Mouse (Mus musculus) limb, embryonic 12.5 days (tissue): ENCODE results near the gene Hbq1a. TPM values are rescaled to one million over a fixed set of nuclear protein-coding genes. Genes with fewer than 3 reads are reported as not detected.

Experiments
- ATAC-seq: fragments of 200-750 bp; cut with Nextera tagmentation; 2 replicates; pipeline ENCODE4 v1.8.0; 2017; ENCODE audit warnings: low read depth, moderate TSS enrichment; ENCODE audit not compliant: insufficient number of reproducible peaks, insufficient read depth, low FRiP score, low TSS enrichment
- H3K27ac ChIP-seq: fragments of 300-500 bp; sonication (generic); 2 replicates; pipeline ENCODE4 v1.5.1; 2016; ENCODE audit warnings: mild to moderate bottlenecking, moderate library complexity
- H3K27me3 ChIP-seq: fragments of 300-500 bp; sonication (generic); 2 replicates; pipeline ENCODE4 v1.6.1; 2016; ENCODE audit warnings: mild to moderate bottlenecking, moderate library complexity
- H3K36me3 ChIP-seq: fragments of 300-500 bp; sonication (generic); 2 replicates; pipeline ENCODE4 v1.6.1; 2016; ENCODE audit warnings: mild to moderate bottlenecking, moderate library complexity
- H3K4me1 ChIP-seq: fragments of 300-500 bp; sonication (generic); replicated peaks from 2 replicates; pipeline ENCODE4 v1.6.1; 2016
- H3K4me2 ChIP-seq: fragments of 300-500 bp; sonication (generic); 2 replicates; pipeline ENCODE4 v1.6.1; 2016; ENCODE audit warnings: mild to moderate bottlenecking, moderate library complexity
- H3K4me3 ChIP-seq: fragments of 300-500 bp; sonication (generic); replicated peaks from 2 replicates; pipeline ENCODE4 v1.5.1; 2016; ENCODE audit warnings: mild to moderate bottlenecking
- H3K9ac ChIP-seq: fragments of 300-500 bp; sonication (generic); replicated peaks from 2 replicates; pipeline ENCODE4 v1.6.1; 2016; ENCODE audit warnings: mild to moderate bottlenecking, moderate library complexity
- H3K9me3 ChIP-seq: fragments of 300-500 bp; sonication (generic); 2 replicates; pipeline ENCODE4 v1.6.1; 2016; ENCODE audit warnings: mild to moderate bottlenecking, moderate library complexity
- WGBS: fragments of 180-500 bp; shearing (Covaris S2); methylation state at CpG from one replicate; pipeline ENCODE4 v1.1.7; 2016; 5-methylcytosine and 5-hydroxymethylcytosine counted together
- polyA plus RNA-seq: library from polyadenylated mRNA; unstranded; fragments of >200 nt; fragmentation: Nextera tagmentation; extraction: Ambion mirVana; gene quantifications from 2 replicates; pipeline ENCODE4 v1.2.1, GENCODE M21; 2016

The Hbq1a gene
- polyA plus RNA-seq, 1 experiment from 2014 or later, result not detected

- peak within 1 kb of the TSS; percentile 90 for H3K27ac ChIP-seq
- WGBS, result under 1% methylated on average over 72 of the region's 86 CpGs
- peaks cover 30% of the 10 kb centered on the region for H3K4me1 ChIP-seq
- H3K9ac ChIP-seq, result peak within 1 kb of the TSS; percentile 98
- H3K4me3 ChIP-seq, result peak within 1 kb of the TSS; percentile 85
- H3K4me2 ChIP-seq, result peak within 1 kb of the TSS; percentile 90
- H3K36me3 ChIP-seq, result peaks cover 26% of the 10 kb centered on the region
- ATAC-seq, result peak; percentile 61; the same call in 1 of the 2 replicates
- no peaks in the 10 kb centered on the region for H3K27me3 ChIP-seq
- H3K9me3 ChIP-seq, result 0 out of 2 replicates have a peak, but pooled peaks cover 3% of the 10 kb centered on the region
Measured at GRCm38 (mm10) chr11:32347607-32348432, 48.0 kb downstream of the Hbq1a start, which contains the start of gene Sh3pxd2b. Gene Sh3pxd2b (plus strand): TSS chr11:32347820.

GRCm38 (mm10) chr11:32348433-32349283 is 48.8 kb downstream of the Hbq1a start:
- Histone ChIP-seq H3K27ac (peak overlapping the region; percentile 90), H3K36me3 (peaks cover 34% of the 10 kb centered on the region), H3K27me3 (no peaks in the 10 kb centered on the region), H3K4me2 (peak overlapping the region; percentile 90), H3K9me3 (0 out of 2 replicates have a peak, but pooled peaks cover 3% of the 10 kb centered on the region), H3K9ac (peak overlapping the region; percentile 98), H3K4me1 (peaks cover 30% of the 10 kb centered on the region), H3K4me3 (peak overlapping the region; percentile 85)
- no peak for ATAC-seq
- 28% methylated on average over 9 of the region's 9 CpGs for WGBS

- Histone ChIP-seq H3K4me1 (peaks cover 31% of the 10 kb centered on the region), H3K27ac (peak overlapping the region; percentile 90)
- no peak for ATAC-seq
Measured at GRCm38 (mm10) chr11:32349284-32349953, 49.5 kb downstream of the Hbq1a start.

More at GRCm38 (mm10) chr11:32349284-32349953, 49.5 kb downstream of the Hbq1a start:
- WGBS, result 67% methylated on average over 13 of the region's 13 CpGs
- Histone ChIP-seq H3K4me2 (peak overlapping the region; percentile 90), H3K9ac (no peak overlapping the region; the same call in 1 of the 2 replicates), H3K27me3 (no peaks in the 10 kb centered on the region), H3K36me3 (peaks cover 41% of the 10 kb centered on the region), H3K4me3 (peak overlapping the region; percentile 85), H3K9me3 (0 out of 2 replicates have a peak, but pooled peaks cover 3% of the 10 kb centered on the region)

Other genes starting within 250 kb of the Hbq1a start
- 0.21 TPM in 1 of 2 replicates, not detected in the other for gene Il9r, start 99.8 kb upstream of the Hbq1a start, polyA plus RNA-seq
- gene Snrnp25, start 94.7 kb upstream of the Hbq1a start, polyA plus RNA-seq, result 81.9 and 83.3 TPM in 2 replicates
- gene Rhbdf1, start 77.8 kb upstream of the Hbq1a start, polyA plus RNA-seq, result 39.8 and 42.0 TPM in 2 replicates
- 42.4 and 44.6 TPM in 2 replicates for gene Mpg, start 73.6 kb upstream of the Hbq1a start, polyA plus RNA-seq
- gene Nprl3, start 32.4 kb upstream of the Hbq1a start, polyA plus RNA-seq, result 43.7 and 47.8 TPM in 2 replicates
- 1,526 and 1,620 TPM in 2 replicates for gene Hba-x, start 23.7 kb upstream of the Hbq1a start, polyA plus RNA-seq
- 3,017 and 3,206 TPM in 2 replicates for gene Hba-a1, start 16.6 kb upstream of the Hbq1a start, polyA plus RNA-seq
- gene Hbq1b, start 13.1 kb upstream of the Hbq1a start, polyA plus RNA-seq, result 3.5 and 3.9 TPM in 2 replicates
- 6,550 and 6,738 TPM in 2 replicates for gene Hba-a2, start 3.6 kb upstream of the Hbq1a start, polyA plus RNA-seq
- gene Sh3pxd2b, start 47.8 kb downstream of the Hbq1a start, polyA plus RNA-seq, result 27.7 and 29.4 TPM in 2 replicates
- gene Ubtd2, start 155.3 kb downstream of the Hbq1a start, polyA plus RNA-seq, result 88.8 and 94.4 TPM in 2 replicates
- 0.36 and 0.59 TPM in 2 replicates for gene Efcab9, start 232.0 kb downstream of the Hbq1a start, polyA plus RNA-seq
- 2.4 and 2.6 TPM in 2 replicates for gene Stk10, start 233.2 kb downstream of the Hbq1a start, polyA plus RNA-seq